Mouse (Mus musculus) limb, embryonic 11.5 days (tissue): ENCODE results near the gene Fut11. TPM values are rescaled to one million over a fixed set of nuclear protein-coding genes. Genes with fewer than 3 reads are reported as not detected.

Source experiments
- ATAC-seq: fragments of 200-750 bp; cut with Nextera tagmentation; 2 replicates; pipeline ENCODE4 v1.8.0; 2017; ENCODE audit warnings: low read depth; ENCODE audit not compliant: insufficient number of reproducible peaks, low FRiP score, low TSS enrichment
- DNase-seq: peaks from one replicate; pipeline ENCODE4 v3.0.0-alpha.2; 2015; ENCODE audit warnings: low spot score
- H3K27ac ChIP-seq: fragments of 300-500 bp; sonication (generic); replicated peaks from 2 replicates; pipeline ENCODE4 v1.5.1; 2014; ENCODE audit warnings: low read depth, mild to moderate bottlenecking, low read length
- H3K27me3 ChIP-seq: fragments of 300-500 bp; sonication (generic); 2 replicates; pipeline ENCODE4 v1.6.1; 2014; ENCODE audit warnings: mild to moderate bottlenecking, low read length, mixed read lengths; ENCODE audit not compliant: control insufficient read depth, insufficient read depth
- H3K36me3 ChIP-seq: fragments of 300-500 bp; sonication (generic); 2 replicates; pipeline ENCODE4 v1.6.1; 2014; ENCODE audit warnings: mild to moderate bottlenecking, low read length, moderate library complexity, mixed read lengths; ENCODE audit not compliant: control insufficient read depth, insufficient read depth
- H3K4me1 ChIP-seq: fragments of 300-500 bp; sonication (generic); 2 replicates; pipeline ENCODE4 v1.6.1; 2014; ENCODE audit warnings: low read length, mixed read lengths; ENCODE audit not compliant: control insufficient read depth, insufficient read depth
- H3K4me2 ChIP-seq: fragments of 300-500 bp; sonication (generic); 2 replicates; pipeline ENCODE4 v1.6.1; 2014; ENCODE audit warnings: low read depth, mild to moderate bottlenecking, moderate library complexity; ENCODE audit not compliant: severe bottlenecking
- H3K4me3 ChIP-seq: fragments of 300-500 bp; sonication (generic); 2 replicates; pipeline ENCODE4 v1.5.1; 2014; ENCODE audit warnings: low read depth, low read length
- H3K9ac ChIP-seq: fragments of 300-500 bp; sonication (generic); 2 replicates; pipeline ENCODE4 v1.6.1; 2014; ENCODE audit warnings: mild to moderate bottlenecking, low read length
- H3K9me3 ChIP-seq: fragments of 300-500 bp; sonication (generic); 2 replicates; pipeline ENCODE4 v1.6.1; 2016; ENCODE audit warnings: low read length; ENCODE audit not compliant: control insufficient read depth
- WGBS: fragments of 180-500 bp; shearing (Covaris S2); extraction: QIAGEN DNeasy Blood & Tissue Kit; methylation state at CpG from one replicate; pipeline ENCODE4 v1.1.7; 2014; 5-methylcytosine and 5-hydroxymethylcytosine counted together
- microRNA-seq: library from miRNA; unstranded; fragments of <30 nt; microRNA quantifications from one replicate; pipeline ENCODE4, GENCODE M21; 2016
- polyA plus RNA-seq: library from polyadenylated mRNA; unstranded; fragments of >200 nt; fragmentation: Nextera tagmentation; extraction: Ambion mirVana; gene quantifications from 2 replicates; pipeline ENCODE4 v1.2.1, GENCODE M21; 2014

The Fut11 gene
- polyA plus RNA-seq, 1 experiment from 2014 or later, result 18.3 TPM

GRCm38 (mm10) chr14:20741301-20741700 lies 46.5 kb downstream of the Fut11 start:
- 93% methylated on average over 9 of the region's 9 CpGs for WGBS
- no peak for DNase-seq
- no peaks in the 10 kb centered on the region for H3K4me1 ChIP-seq
- ATAC-seq, result no peak
- no peak overlapping the region for H3K9ac ChIP-seq
- no peak overlapping the region for H3K4me2 ChIP-seq
- no peak overlapping the region for H3K27ac ChIP-seq
- no peaks in the 10 kb centered on the region for H3K9me3 ChIP-seq
- no peaks in the 10 kb centered on the region for H3K27me3 ChIP-seq
- peaks cover 10% of the 10 kb centered on the region for H3K36me3 ChIP-seq
- no peak overlapping the region for H3K4me3 ChIP-seq

GRCm38 (mm10) chr14:20743614-20744013 lies 48.8 kb downstream of the Fut11 start:
- Histone ChIP-seq H3K9me3 (no peaks in the 10 kb centered on the region), H3K4me3 (no peak overlapping the region), H3K27ac (no peak overlapping the region), H3K9ac (no peak overlapping the region), H3K27me3 (no peaks in the 10 kb centered on the region), H3K36me3 (peaks cover 6% of the 10 kb centered on the region), H3K4me2 (no peak overlapping the region), H3K4me1 (no peaks in the 10 kb centered on the region)
- no peak for ATAC-seq
- DNase-seq, result no peak
- WGBS, result 85% methylated on average over 3 of the region's 3 CpGs

GRCm38 (mm10) chr14:20746935-20747334 lies 52.2 kb downstream of the Fut11 start:
- H3K27ac ChIP-seq, result no peak overlapping the region
- H3K9ac ChIP-seq, result no peak overlapping the region
- H3K36me3 ChIP-seq, result peaks cover 2% of the 10 kb centered on the region
- H3K4me1 ChIP-seq, result no peaks in the 10 kb centered on the region
- H3K27me3 ChIP-seq, result no peaks in the 10 kb centered on the region
- ATAC-seq (no peak), DNase-seq (no peak)
- 92% methylated on average over 3 of the region's 3 CpGs for WGBS
- H3K4me2 ChIP-seq, result no peak overlapping the region
- no peak overlapping the region for H3K4me3 ChIP-seq
- H3K9me3 ChIP-seq, result no peaks in the 10 kb centered on the region

GRCm38 (mm10) chr14:20748388-20748787 lies 53.6 kb downstream of the Fut11 start:
- WGBS, result 42% methylated on average over 4 of the region's 4 CpGs

GRCm38 (mm10) chr14:20749494-20750051 lies 54.8 kb downstream of the Fut11 start:
- Histone ChIP-seq H3K36me3 (no peaks in the 10 kb centered on the region; the same call in 1 of the 2 replicates), H3K9ac (no peak overlapping the region), H3K4me2 (no peak overlapping the region), H3K9me3 (no peaks in the 10 kb centered on the region), H3K4me1 (no peaks in the 10 kb centered on the region), H3K4me3 (no peak overlapping the region), H3K27ac (no peak overlapping the region), H3K27me3 (no peaks in the 10 kb centered on the region)
- ATAC-seq, result no peak
- 91% methylated on average over 4 of the region's 4 CpGs for WGBS
- no peak for DNase-seq

More at GRCm38 (mm10) chr14:20748388-20748787, 53.6 kb downstream of the Fut11 start:
- H3K9me3 ChIP-seq, result no peaks in the 10 kb centered on the region
- H3K4me2 ChIP-seq, result no peak overlapping the region
- no peak overlapping the region for H3K9ac ChIP-seq
- H3K4me1 ChIP-seq, result no peaks in the 10 kb centered on the region
- no peaks in the 10 kb centered on the region for H3K27me3 ChIP-seq
- ATAC-seq, result no peak
- no peak overlapping the region for H3K27ac ChIP-seq
- H3K36me3 ChIP-seq, result peaks cover 2% of the 10 kb centered on the region
- no peak for DNase-seq
- no peak overlapping the region for H3K4me3 ChIP-seq

GRCm38 (mm10) chr14:20750503-20750902 lies 55.7 kb downstream of the Fut11 start:
- Histone ChIP-seq H3K4me3 (no peak overlapping the region), H3K9me3 (no peaks in the 10 kb centered on the region), H3K4me1 (no peaks in the 10 kb centered on the region), H3K36me3 (peaks cover 3% of the 10 kb centered on the region), H3K27me3 (no peaks in the 10 kb centered on the region), H3K27ac (no peak overlapping the region), H3K9ac (no peak overlapping the region), H3K4me2 (no peak overlapping the region)
- no peak for DNase-seq
- ATAC-seq, result no peak
- 71% methylated on average over 5 of the region's 5 CpGs for WGBS

Small RNAs within 50 kb of the gene (microRNA-seq; reads per million reads assigned to microRNA genes)
- 2.1 reads per million for gene Mir6946

Other genes starting within 250 kb of the Fut11 start
- gene Cfap70, start 242.7 kb upstream of the Fut11 start, polyA plus RNA-seq, result 0.18 and 0.23 TPM in 2 replicates
- gene Anxa7, start 214.8 kb upstream of the Fut11 start, polyA plus RNA-seq, result 25.1 and 26.2 TPM in 2 replicates
- 1.7 and 1.8 TPM in 2 replicates for gene Mss51, start 198.1 kb upstream of the Fut11 start, polyA plus RNA-seq
- gene Ppp3cb, start 148.4 kb upstream of the Fut11 start, polyA plus RNA-seq, result 55.8 and 56.9 TPM in 2 replicates
- 14.5 and 17.0 TPM in 2 replicates for gene Usp54, start 53.9 kb upstream of the Fut11 start, polyA plus RNA-seq
- gene Myoz1, start 38.4 kb upstream of the Fut11 start, polyA plus RNA-seq, result 0.85 and 0.92 TPM in 2 replicates
- 4.5 and 4.8 TPM in 2 replicates for gene Synpo2l, start 26.6 kb upstream of the Fut11 start, polyA plus RNA-seq
- 81.7 and 95.0 TPM in 2 replicates for gene Sec24c, start 20.7 kb upstream of the Fut11 start, polyA plus RNA-seq
- gene Chchd1, start 8.0 kb downstream of the Fut11 start, polyA plus RNA-seq, result 254 and 255 TPM in 2 replicates
- 27.2 and 28.0 TPM in 2 replicates for gene Zswim8, start 12.6 kb downstream of the Fut11 start, polyA plus RNA-seq
- gene Ndst2, start 39.6 kb downstream of the Fut11 start, polyA plus RNA-seq, result 25.6 and 33.4 TPM in 2 replicates
- gene Camk2g, start 99.1 kb downstream of the Fut11 start, polyA plus RNA-seq, result 57.9 and 60.2 TPM in 2 replicates
- 0.69 and 1.0 TPM in 2 replicates for gene Plau, start 141.7 kb downstream of the Fut11 start, polyA plus RNA-seq
- gene Vcl, start 234.4 kb downstream of the Fut11 start, polyA plus RNA-seq, result 45.6 and 50.4 TPM in 2 replicates